8 mouse cellular contexts compared by ENCODE assay signal in genomic region chr8:95888285-95889136, GRCm38 (mm10). TPM values are rescaled to one million over a fixed set of nuclear protein-coding genes. Genes with fewer than 3 reads are reported as not detected.
DNase-seq lines count a peak whose midpoint lies in the region; ATAC-seq and TF ChIP-seq lines count a peak whose summit lies in the region.

Got2 (minus strand) TSS chr8:95888547.

- in situ Hi-C loops in ES-E14 (cut with MboI; ENCODE audit: low sequenced_read_pairs in 2 of 2, unreplicated experiment in 2 of 2), result no loop called here

- 8% methylated on average over 31 of the region's 31 CpGs for WGBS in forebrain, embryonic 16.5 days
- WGBS in lung, embryonic 14.5 days, result 7% methylated on average over 31 of the region's 31 CpGs
- 7% methylated on average over 31 of the region's 31 CpGs for WGBS in olfactory bulb, adult 2 months
- 8% methylated on average over 31 of the region's 31 CpGs for WGBS in thymus, adult 2 months

- intact Hi-C loops in heart, postnatal 36 days (cut with DNase I), result loop anchor here (5.0 kb wide), 1 partner anchor 81 kb away; the partner anchor contains the start of gene Cnot1

- TF ChIP-seq POLR2A in olfactory bulb, adult 2 months (IDR thresholded peaks at IDR 0.05; ENCODE audit: insufficient read depth, low read depth, low read length), result no peak; the same call in 1 of the 2 replicates
- TF ChIP-seq POLR2A in thymus, adult 2 months (IDR thresholded peaks at IDR 0.05; ENCODE audit: control insufficient read depth, extremely low read depth, insufficient read depth, low read length, poor library complexity), result no peak

- H3K4me1 ChIP-seq in ES-E14 (ENCODE audit: control insufficient read depth in 2 of 2, insufficient read depth in 2 of 2, low read length in 2 of 2, poor library complexity in 1 of 2), result 0 out of 4 replicates have a peak, but pooled peaks cover 0 to 4% of the 10 kb centered on the region in 2 experiments
- H3K4me1 ChIP-seq in forebrain, embryonic 16.5 days (replicated peaks; ENCODE audit: control insufficient read depth, insufficient read depth, low read length), result peaks cover 14% of the 10 kb centered on the region
- peaks cover 4% of the 10 kb centered on the region; the same call in 1 of the 2 replicates for H3K4me1 ChIP-seq in lung, embryonic 14.5 days (ENCODE audit: insufficient read depth)
- H3K4me1 ChIP-seq in olfactory bulb, adult 2 months (ENCODE audit: control insufficient read depth, insufficient read depth, low read length), result peaks cover 5% of the 10 kb centered on the region
- H3K4me1 ChIP-seq in thymus, adult 2 months (replicated peaks; ENCODE audit: control insufficient read depth, insufficient read depth, low read length), result peaks cover 8% of the 10 kb centered on the region; the same call in 1 of the 2 replicates

- no peaks in the 10 kb centered on the region for H3K9me3 ChIP-seq in ES-E14 (ENCODE audit: control insufficient read depth, insufficient read depth, low read depth, low read length)
- H3K9me3 ChIP-seq in forebrain, embryonic 16.5 days (ENCODE audit: control insufficient read depth, low read length), result no peaks in the 10 kb centered on the region
- no peaks in the 10 kb centered on the region for H3K9me3 ChIP-seq in lung, embryonic 14.5 days (ENCODE audit: low read depth, low read length)

- peak; percentile 88 for TF ChIP-seq CTCF in layer of hippocampus, adult 2 months (conservative IDR thresholded peaks at IDR 0.05)
- TF ChIP-seq CTCF in lung, embryonic 14.5 days (IDR thresholded peaks at IDR 0.05; ENCODE audit: low read depth), result peak; percentile 92
- peak; percentile 81 for TF ChIP-seq CTCF in olfactory bulb, adult 2 months (IDR thresholded peaks at IDR 0.05; ENCODE audit: insufficient read depth, low read depth, low read length)
- TF ChIP-seq CTCF in thymus, adult 2 months (IDR thresholded peaks at IDR 0.05; ENCODE audit: borderline replicate concordance, control insufficient read depth, extremely low read depth, insufficient read depth, low read length, poor library complexity), result peak; percentile 91

- peak within 1 kb of the TSS; percentile 82 to 95 for H3K4me3 ChIP-seq in ES-E14 (ENCODE audit: insufficient read depth in 1 of 2, low read depth in 1 of 2, low read length in 2 of 2, poor library complexity in 1 of 2, severe bottlenecking in 1 of 2)
- H3K4me3 ChIP-seq in forebrain, embryonic 16.5 days (replicated peaks; ENCODE audit: low read length), result peak within 1 kb of the TSS; percentile 71
- peak within 1 kb of the TSS; percentile 98 for H3K4me3 ChIP-seq in layer of hippocampus, adult 2 months
- peak within 1 kb of the TSS; percentile 86 for H3K4me3 ChIP-seq in lung, embryonic 14.5 days (ENCODE audit: low read depth, low read length)
- peak within 1 kb of the TSS; percentile 70 for H3K4me3 ChIP-seq in olfactory bulb, adult 2 months (ENCODE audit: insufficient read depth, low read depth, low read length)
- H3K4me3 ChIP-seq in thymus, adult 2 months (ENCODE audit: control insufficient read depth, insufficient read depth, low read length), result peak within 1 kb of the TSS; percentile 80

- H3K27me3 ChIP-seq in forebrain, embryonic 16.5 days (replicated peaks; ENCODE audit: control insufficient read depth, insufficient read depth, low read length), result no peaks in the 10 kb centered on the region
- no peaks in the 10 kb centered on the region for H3K27me3 ChIP-seq in lung, embryonic 14.5 days (ENCODE audit: insufficient read depth, low read length)
- no peaks in the 10 kb centered on the region for H3K27me3 ChIP-seq in thymus, adult 2 months (ENCODE audit: control insufficient read depth, insufficient read depth, low read length)

- peak within 1 kb of the TSS; percentile 36; the same call in 1 of the 2 replicates for H3K27ac ChIP-seq in ES-E14 (ENCODE audit: insufficient read depth, low read depth, low read length, poor library complexity, severe bottlenecking)
- H3K27ac ChIP-seq in forebrain, embryonic 16.5 days (ENCODE audit: low read length), result peak within 1 kb of the TSS; percentile 25; the same call in 1 of the 2 replicates
- peak within 1 kb of the TSS; percentile 96 for H3K27ac ChIP-seq in layer of hippocampus, adult 2 months
- H3K27ac ChIP-seq in lung, embryonic 14.5 days (ENCODE audit: low read depth), result peak within 1 kb of the TSS; percentile 65; the same call in 1 of the 2 replicates
- H3K27ac ChIP-seq in olfactory bulb, adult 2 months (ENCODE audit: insufficient read depth, low read depth, low read length), result peak within 1 kb of the TSS; percentile 89
- no peak within 1 kb of the TSS for H3K27ac ChIP-seq in thymus, adult 2 months (ENCODE audit: control insufficient read depth, insufficient read depth, low read length)

- peak; percentile 90 for ATAC-seq in forebrain, embryonic 16.5 days
- peak; percentile 89 for ATAC-seq in lung, embryonic 14.5 days (ENCODE audit: insufficient read depth)

- DNase-seq in ES-E14 (ENCODE audit: low read depth, low spot score), result peak; percentile 89
- DNase-seq in cerebellum, adult 11-12 months, result peak; percentile 90
- DNase-seq in heart, postnatal 36 days, result peak; percentile 93
- DNase-seq in layer of hippocampus, adult 2 months (ENCODE audit: low spot score in 2 of 2), result peak; percentile 86 to 92
- DNase-seq in lung, embryonic 14.5 days, result peak; percentile 95
- peak; percentile 91 for DNase-seq in thymus, adult 2 months

- H3K9ac ChIP-seq in ES-E14 (ENCODE audit: insufficient read depth, low read depth, low read length, poor library complexity, severe bottlenecking), result peak within 1 kb of the TSS; percentile 85
- peak within 1 kb of the TSS; percentile 66 for H3K9ac ChIP-seq in forebrain, embryonic 16.5 days (replicated peaks; ENCODE audit: low read depth, low read length)
- peak within 1 kb of the TSS; percentile 76 for H3K9ac ChIP-seq in lung, embryonic 14.5 days

- H3K36me3 ChIP-seq in ES-E14 (ENCODE audit: control insufficient read depth, insufficient read depth, low read length, poor library complexity, severe bottlenecking), result 0 out of 2 replicates have a peak, but pooled peaks cover under 1% of the 10 kb centered on the region
- H3K36me3 ChIP-seq in forebrain, embryonic 16.5 days (ENCODE audit: control insufficient read depth, insufficient read depth), result no peaks in the 10 kb centered on the region
- H3K36me3 ChIP-seq in lung, embryonic 14.5 days (ENCODE audit: insufficient read depth), result no peaks in the 10 kb centered on the region
- H3K36me3 ChIP-seq in thymus, adult 2 months (ENCODE audit: control insufficient read depth, insufficient read depth, low read length), result no peaks in the 10 kb centered on the region

- H3K4me2 ChIP-seq in forebrain, embryonic 16.5 days (ENCODE audit: low read length), result peak within 1 kb of the TSS; percentile 75
- peak within 1 kb of the TSS; percentile 84 for H3K4me2 ChIP-seq in lung, embryonic 14.5 days

TF ChIP-seq in ES-E14, 5 proteins besides CTCF, POLR2A, EP300 and RAD21:
- TF ChIP-seq HCFC1 (IDR thresholded peaks at IDR 0.05; ENCODE audit: borderline replicate concordance, insufficient read depth, low read length) (peak; percentile 63; the same call in 1 of the 2 replicates), CHD2 (IDR thresholded peaks at IDR 0.05; ENCODE audit: low read depth, low read length) (no peak), MAFK (IDR thresholded peaks at IDR 0.05; ENCODE audit: insufficient read depth, low read depth, low read length) (no peak), ZNF384 (IDR thresholded peaks at IDR 0.05; ENCODE audit: low read depth, low read length) (peak; percentile 92), ZC3H11A (IDR thresholded peaks at IDR 0.05; ENCODE audit: borderline replicate concordance, low read depth, low read length) (no peak)

RNA-seq across cellular contexts. Expression of gene Got2, which starts in this region (rescaled TPM):
- total RNA-seq in ES-E14 (2012; rRNA removed), result 190 and 199 TPM in 2 replicates
- 170 and 175 TPM in 2 replicates for polyA plus RNA-seq in forebrain, embryonic 16.5 days (2015; fragmentation: Nextera tagmentation; extraction: Ambion mirVana)
- 100 to 1,000 TPM; 811 to 862 TPM for total RNA-seq in heart, postnatal 36 days (2021)
- 100 to 1,000 TPM; 222 to 232 TPM for total RNA-seq in layer of hippocampus, adult 2 months (2021)
- 59.5 and 62.0 TPM in 2 replicates for polyA plus RNA-seq in lung, embryonic 14.5 days (2014; fragmentation: Nextera tagmentation; extraction: Ambion mirVana)
- polyA plus RNA-seq in olfactory bulb, adult 2 months (2012; ENCODE audit: insufficient read depth, insufficient read length, low replicate concordance, missing spikeins), result not detected in 2 replicates
- 87.6 and 97.7 TPM in 2 replicates for polyA plus RNA-seq in thymus, adult 2 months (2012; rRNA removed)
